Mouse (Mus musculus) myocyte (in vitro differentiated cells): ENCODE results near the gene Fabp3.

ENCODE experiments used
- CEBPB ChIP-seq: IDR thresholded peaks from 2 replicates; pipeline ENCODE4 v1.6.1; 2011; ENCODE audit warnings: mild to moderate bottlenecking, moderate library complexity; ENCODE audit not compliant: poor library complexity, insufficient read depth, severe bottlenecking
- E2F4 ChIP-seq: IDR thresholded peaks from one replicate; pipeline ENCODE4 v1.6.1; 2011; ENCODE audit warnings: mild to moderate bottlenecking, control low read depth, moderate library complexity; ENCODE audit not compliant: insufficient read depth
- MAX ChIP-seq: IDR thresholded peaks from one replicate; pipeline ENCODE4 v1.6.1; 2011; ENCODE audit warnings: low read depth, mild to moderate bottlenecking, control low read depth
- MYOD1 ChIP-seq, 3 experiments: IDR thresholded peaks; one replicate each; pipeline ENCODE4 v1.6.1; 2011; ENCODE audit warnings: control low read depth in 2 of 3, low read depth in 2 of 3, mild to moderate bottlenecking in 2 of 3, moderate library complexity in 1 of 3; ENCODE audit not compliant: insufficient read length in 2 of 3, control insufficient read depth in 1 of 3
- MYOG ChIP-seq, 3 experiments: IDR thresholded peaks; one replicate each; pipeline ENCODE4 v1.6.1; 2011; ENCODE audit warnings: control low read depth in 2 of 3, low read depth in 2 of 3, mild to moderate bottlenecking in 2 of 3; ENCODE audit not compliant: insufficient read length in 2 of 3, control insufficient read depth in 1 of 3, insufficient read depth in 1 of 3
- POLR2A ChIP-seq: IDR thresholded peaks from one replicate; pipeline ENCODE4 v1.6.1; 2011; ENCODE audit warnings: low read depth, mild to moderate bottlenecking, control low read depth, moderate library complexity; ENCODE audit not compliant: insufficient read length
- POLR2AphosphoS2 ChIP-seq: IDR thresholded peaks from one replicate; pipeline ENCODE4 v1.6.1; 2011; ENCODE audit warnings: low read depth, control low read depth; ENCODE audit not compliant: insufficient read length
- REST ChIP-seq: IDR thresholded peaks from one replicate; pipeline ENCODE4 v1.6.1; 2011; ENCODE audit warnings: mild to moderate bottlenecking, control low read depth, moderate library complexity; ENCODE audit not compliant: insufficient read depth, insufficient read length
- SRF ChIP-seq: IDR thresholded peaks from one replicate; pipeline ENCODE4 v1.6.1; 2011; ENCODE audit warnings: low read depth; ENCODE audit not compliant: control insufficient read depth, insufficient read length
- TCF12 ChIP-seq: IDR thresholded peaks from one replicate; pipeline ENCODE4 v1.6.1; 2011; ENCODE audit warnings: mild to moderate bottlenecking, control low read depth; ENCODE audit not compliant: poor library complexity, insufficient read depth, severe bottlenecking
- USF1 ChIP-seq: IDR thresholded peaks from one replicate; pipeline ENCODE4 v1.6.1; 2011; ENCODE audit warnings: low read depth, mild to moderate bottlenecking, control low read depth, moderate library complexity

- TF ChIP-seq E2F4 (no peak), USF1 (no peak), MAX (no peak), POLR2A (no peak), MYOD1 (IDR thresholded peaks at IDR 0.05; ENCODE audit: control insufficient read depth in 1 of 3, insufficient read length in 2 of 3, low read depth in 2 of 3) (no peak), SRF (no peak), MYOG (IDR thresholded peaks at IDR 0.05; ENCODE audit: control insufficient read depth in 1 of 3, insufficient read depth in 1 of 3, insufficient read length in 2 of 3, low read depth in 2 of 3) (no peak), POLR2AphosphoS2 (no peak), CEBPB (no peak), TCF12 (no peak), REST (no peak)
Observed at GRCm38 (mm10) chr4:130327366-130327765, 19.0 kb downstream of the Fabp3 start.
